Mouse (Mus musculus) heart, adult 11 months (tissue): ENCODE results near the gene Gtf2ird1.
"Not testable (repeated sequence)": the region's sequence is repeated elsewhere in the genome, so short reads cannot be mapped to it uniquely, and the experiment has no call there.

ENCODE experiments used
- DNase-seq: peaks from one replicate; pipeline ENCODE4 v3.0.0; 2022

The Gtf2ird1 gene

DNA sequence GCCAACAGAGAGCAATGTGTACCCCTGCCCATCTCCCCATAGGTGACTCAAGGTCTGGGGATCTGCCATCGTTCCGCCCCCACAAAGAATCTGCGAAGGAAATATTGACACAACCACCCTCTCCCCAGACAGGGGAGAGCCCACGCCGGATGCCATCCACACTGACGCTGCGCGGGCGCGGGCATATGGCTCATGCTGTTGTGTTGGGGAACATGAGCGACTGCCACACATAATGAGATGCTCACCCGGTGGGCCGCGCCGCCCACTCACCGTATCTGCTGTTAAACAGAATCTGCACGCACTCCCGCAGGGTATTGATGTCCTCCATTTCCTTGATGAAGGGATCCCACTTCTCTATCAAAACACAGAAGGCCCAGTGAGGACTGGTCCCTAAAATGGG lies 54.7 kb downstream of the Gtf2ird1 start:
- no peak for DNase-seq

DNA sequence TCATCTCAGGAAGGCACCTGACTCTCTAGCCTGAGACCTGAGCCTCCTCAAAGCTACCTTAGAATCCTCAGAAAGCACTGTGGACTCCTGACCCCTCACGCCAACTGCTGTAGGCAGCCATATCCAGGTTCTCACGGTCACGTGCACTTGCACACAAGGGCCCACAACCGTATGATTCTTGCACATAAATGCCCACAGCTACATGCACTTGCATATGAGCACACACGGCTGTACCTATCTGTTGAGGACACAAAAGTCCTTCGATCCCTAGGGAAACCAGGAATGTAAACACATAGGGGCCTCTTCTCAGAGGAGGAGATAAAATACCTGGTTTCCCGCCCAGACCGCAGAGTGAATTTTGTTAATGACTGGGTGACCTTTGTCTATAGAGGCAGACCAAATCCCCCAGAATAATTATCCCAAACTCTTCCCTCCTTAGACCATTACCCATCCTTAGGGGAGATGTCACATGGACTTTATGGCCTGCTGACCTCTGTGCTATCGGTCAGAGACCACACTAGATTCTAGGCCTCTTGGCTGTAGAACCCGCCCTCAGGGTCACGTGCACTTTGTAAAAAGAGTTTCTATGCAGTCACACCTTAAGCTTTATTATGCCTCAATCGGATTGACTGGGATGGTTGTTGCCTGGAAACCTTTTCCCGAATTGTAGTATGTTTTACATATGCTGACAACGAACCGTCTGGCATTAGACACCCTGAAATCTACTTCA lies 58.9 kb downstream of the Gtf2ird1 start:
- no peak for DNase-seq

DNA sequence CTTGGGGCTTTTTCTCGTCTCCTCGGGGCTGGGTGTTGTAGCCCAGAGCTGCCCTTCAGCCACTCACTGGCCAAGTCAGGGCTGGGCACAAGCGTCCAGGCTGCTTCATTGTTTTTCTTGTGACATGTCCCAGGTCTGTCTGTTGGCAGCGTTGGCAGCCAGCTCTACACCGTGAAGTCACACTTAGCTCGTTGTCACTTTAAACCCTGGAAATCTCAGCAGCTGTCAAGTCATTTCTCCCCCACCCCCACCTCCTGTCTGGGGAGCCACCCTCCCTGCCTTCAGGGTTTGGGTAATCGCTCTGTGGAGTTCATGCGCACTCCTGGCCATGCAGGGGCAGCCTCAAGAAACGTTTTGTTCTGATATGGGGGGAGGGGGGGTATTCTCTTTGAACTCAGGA lies 60.0 kb downstream of the Gtf2ird1 start:
- peak; percentile 93 for DNase-seq

GRCm38 (mm10) chr5:134394624-134395023 lies 61.9 kb downstream of the Gtf2ird1 start:
- peak; percentile 96 for DNase-seq

- peak; percentile 94 for DNase-seq
These were observed 62.9 kb downstream of the Gtf2ird1 start for GRCm38 (mm10) chr5:134393624-134394023.

GRCm38 (mm10) chr5:134385106-134385505 lies 71.4 kb downstream of the Gtf2ird1 start:
- peak; percentile 93 for DNase-seq

DNA sequence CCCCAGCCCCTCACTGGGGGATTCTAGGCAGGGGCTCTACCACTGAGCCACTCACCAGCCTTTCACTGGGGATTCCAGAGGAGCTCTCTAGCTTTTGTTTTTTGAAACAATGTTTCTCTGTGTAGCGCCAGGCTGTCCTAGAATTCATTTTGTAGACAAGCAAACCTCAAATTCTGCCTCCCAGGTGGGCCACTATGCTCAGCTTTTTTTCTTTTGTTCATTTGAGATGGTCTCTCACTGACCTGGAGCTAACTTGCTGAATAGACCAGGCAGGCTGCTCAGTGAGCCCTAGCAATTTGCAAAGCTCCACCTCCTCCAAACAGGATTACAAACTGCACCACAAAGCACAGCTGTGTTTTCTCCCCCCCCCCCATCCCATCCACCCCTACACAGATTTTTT lies 81.3 kb downstream of the Gtf2ird1 start:
- no peak for DNase-seq

DNA sequence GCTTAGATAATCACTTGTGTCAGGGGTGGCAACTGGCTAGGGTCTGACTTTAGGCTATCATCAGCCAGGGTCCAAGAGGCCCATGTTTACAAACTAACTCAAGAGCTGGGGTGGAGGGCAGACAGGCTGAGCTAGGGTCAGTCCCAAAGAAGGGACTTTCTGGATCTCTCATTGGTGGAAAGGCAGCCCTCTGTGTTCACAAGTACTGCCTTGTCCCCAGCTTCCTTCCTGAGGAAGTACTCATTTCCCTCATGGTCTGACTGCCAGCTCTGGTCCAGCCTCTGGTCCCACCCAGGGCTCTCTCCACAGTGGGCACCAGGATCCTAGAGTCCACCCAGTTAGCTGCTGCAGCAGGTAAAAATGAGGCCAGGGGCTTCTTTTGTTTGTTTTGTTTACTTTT lies 82.0 kb downstream of the Gtf2ird1 start:
- peak; percentile 99 for DNase-seq

GRCm38 (mm10) chr5:134373912-134374488 lies 82.5 kb downstream of the Gtf2ird1 start:
- peak; percentile 97 for DNase-seq

DNA sequence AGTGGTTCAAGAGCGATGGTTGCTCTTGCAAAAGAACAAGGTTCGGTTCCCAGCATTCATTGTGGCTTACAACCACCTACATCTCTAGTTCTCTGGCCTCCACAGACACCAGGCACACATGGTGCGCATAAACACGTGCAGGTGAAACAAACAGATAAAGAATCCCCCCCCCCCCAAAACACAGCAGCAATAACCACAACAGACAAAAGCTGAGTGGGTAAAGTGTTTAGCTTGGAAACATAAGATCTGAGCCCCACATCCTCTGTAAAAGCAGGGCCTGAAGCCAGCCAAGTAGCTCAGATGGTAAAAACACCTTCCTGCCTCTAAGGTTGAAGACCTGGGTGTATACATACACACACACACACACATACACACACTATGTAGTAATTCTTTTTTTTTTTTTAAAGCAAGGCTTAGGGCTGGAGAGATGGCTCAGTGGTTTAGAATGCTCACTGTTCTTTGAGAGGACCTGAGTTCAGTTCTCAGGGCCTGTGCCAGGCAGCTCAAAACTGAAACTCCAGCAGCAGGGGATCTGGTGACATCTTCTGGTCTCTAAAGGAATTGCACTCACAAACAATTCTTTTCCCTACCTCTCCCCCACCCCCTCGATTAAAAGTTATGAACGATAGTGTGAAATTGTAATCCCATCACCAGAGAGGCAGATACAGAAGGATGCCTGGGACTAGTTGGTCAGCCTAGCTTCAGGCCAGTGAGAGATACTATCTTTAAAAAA lies 83.4 kb downstream of the Gtf2ird1 start:
- no peak for DNase-seq

- no peak for DNase-seq
These were observed 84.8 kb downstream of the Gtf2ird1 start for GRCm38 (mm10) chr5:134371511-134372289.

DNA sequence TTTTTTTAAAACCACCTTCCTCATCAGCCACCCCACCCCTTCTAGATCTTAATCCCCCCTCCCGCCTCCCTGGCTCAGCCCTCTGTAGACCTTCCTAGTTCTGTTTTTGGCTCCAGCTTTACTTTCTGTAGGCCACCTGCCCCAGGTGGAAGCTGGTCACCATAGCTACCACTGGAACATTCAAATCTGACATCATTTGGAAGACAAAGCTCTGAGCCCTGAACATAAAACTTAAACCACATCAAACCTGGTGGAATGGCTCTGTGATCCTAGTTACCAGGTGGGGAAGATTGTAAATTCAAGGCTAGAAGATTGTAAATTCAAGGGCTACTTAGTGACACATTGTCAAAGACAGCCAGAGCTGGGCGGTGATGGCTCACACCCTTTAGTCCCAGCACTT lies 85.7 kb downstream of the Gtf2ird1 start:
- no peak for DNase-seq

DNA sequence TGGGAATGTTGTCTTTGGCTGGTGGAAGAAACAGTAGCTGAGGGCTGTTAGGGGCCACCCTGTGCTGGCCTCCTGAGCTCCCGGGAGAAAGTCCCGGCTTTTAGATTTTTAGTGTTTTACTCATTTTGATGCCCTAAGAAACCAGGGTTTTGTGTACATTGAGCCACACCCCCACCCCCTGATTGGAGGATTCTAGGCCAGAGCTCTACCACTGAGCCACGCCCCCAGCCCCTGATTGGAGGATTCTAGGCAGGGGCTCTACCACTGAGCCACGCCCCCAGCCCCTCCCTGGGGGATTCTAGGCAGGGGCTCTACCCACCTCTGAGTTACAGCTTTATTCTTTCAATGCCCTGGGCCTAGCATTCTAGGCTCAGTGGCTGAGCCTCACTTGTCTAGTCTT lies 97.4 kb downstream of the Gtf2ird1 start:
- DNase-seq, result no peak

- DNase-seq, result not testable (repeated sequence)
These were observed 101.1 kb downstream of the Gtf2ird1 start for GRCm38 (mm10) chr5:134355372-134355771.

DNA sequence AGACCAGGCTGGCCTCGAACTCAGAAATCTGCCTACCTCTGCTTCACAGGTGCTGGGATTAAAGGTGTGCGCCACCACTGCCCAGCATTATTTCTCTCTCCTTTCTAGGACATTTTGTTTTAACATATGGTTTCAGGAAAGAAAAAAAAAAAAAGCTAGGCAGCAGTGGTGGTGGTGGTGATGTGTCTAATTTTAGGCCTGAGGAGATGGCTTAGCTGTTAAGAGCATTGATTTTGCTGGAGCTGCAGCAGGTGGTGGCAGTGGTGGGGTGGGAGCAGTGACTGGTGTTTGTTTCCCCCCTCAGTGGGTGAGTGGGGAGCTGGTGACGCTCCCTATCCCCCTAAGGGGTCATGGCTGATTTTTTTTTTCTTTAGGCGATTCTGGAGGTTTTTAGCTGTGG lies 103.4 kb downstream of the Gtf2ird1 start:
- DNase-seq, result no peak

DNA sequence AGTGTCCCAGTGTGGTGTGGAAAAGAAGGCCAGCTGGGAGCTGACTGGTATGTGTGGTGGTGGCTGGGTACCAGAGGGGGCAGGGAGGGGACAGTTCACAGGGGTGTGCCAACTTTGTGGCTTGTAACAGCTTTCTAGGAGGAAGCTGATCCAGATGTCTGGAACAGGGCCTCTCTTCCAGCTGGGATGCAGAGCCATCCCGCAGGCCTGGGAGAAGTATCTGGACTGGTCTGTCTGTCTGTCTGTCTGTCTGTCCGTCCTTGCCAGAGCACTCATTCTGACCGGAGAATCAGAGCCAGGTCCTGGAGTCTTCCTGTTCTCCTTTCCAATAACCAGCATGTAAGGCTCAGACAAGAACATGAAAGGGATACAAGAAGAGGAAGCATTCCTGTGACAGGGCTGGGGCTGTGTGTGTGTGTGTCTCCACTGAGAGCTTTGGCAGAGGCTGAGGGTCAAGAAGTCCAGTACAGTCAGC lies 104.0 kb downstream of the Gtf2ird1 start:
- peak; percentile 96 for DNase-seq

- peak; percentile 96 for DNase-seq
These were observed 105.9 kb downstream of the Gtf2ird1 start for GRCm38 (mm10) chr5:134350660-134351059.

- no peak for DNase-seq
These were observed 109.5 kb downstream of the Gtf2ird1 start for GRCm38 (mm10) chr5:134347066-134347465.

GRCm38 (mm10) chr5:134345449-134345848 lies 111.1 kb downstream of the Gtf2ird1 start:
- DNase-seq, result no peak

DNA sequence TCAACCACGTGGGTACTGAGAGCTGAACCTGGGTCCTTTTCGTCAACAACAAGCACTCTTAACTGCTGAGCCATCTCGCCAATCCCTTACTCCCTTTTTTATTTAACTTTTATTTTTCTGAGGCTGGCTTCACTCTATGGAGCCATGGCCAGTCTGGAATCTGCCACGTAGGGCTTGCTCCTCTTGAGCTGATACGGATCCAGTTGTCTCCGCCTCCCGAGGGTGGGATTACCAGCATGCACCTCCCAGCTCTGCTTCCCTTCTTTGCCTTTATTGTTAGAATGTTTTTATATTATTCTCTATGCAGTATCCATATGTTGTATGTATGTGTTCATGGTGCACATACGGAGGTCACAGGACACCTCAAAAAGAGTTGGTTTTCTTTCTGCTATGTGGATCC lies 112.4 kb downstream of the Gtf2ird1 start:
- DNase-seq, result no peak

DNA sequence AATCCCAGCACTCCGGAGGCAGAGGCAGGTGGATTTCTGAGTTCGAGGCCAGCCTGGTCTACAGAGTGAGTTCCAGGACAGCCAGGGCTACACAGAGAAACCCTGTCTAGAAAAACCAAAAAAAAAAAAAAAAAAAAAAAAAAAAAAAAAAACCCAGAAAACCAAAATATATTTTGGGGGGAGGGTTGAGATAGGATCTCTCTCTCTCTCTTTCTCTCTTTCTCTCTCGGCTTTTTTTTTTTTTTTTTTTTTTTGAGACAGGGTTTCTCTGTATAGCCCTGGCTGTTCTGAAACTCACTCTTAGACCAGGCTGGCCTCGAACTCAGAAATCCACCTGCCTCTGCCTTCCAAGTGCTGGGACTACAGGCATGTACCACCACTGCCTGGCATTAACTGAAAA lies 113.0 kb downstream of the Gtf2ird1 start:
- not testable (repeated sequence) for DNase-seq

DNA sequence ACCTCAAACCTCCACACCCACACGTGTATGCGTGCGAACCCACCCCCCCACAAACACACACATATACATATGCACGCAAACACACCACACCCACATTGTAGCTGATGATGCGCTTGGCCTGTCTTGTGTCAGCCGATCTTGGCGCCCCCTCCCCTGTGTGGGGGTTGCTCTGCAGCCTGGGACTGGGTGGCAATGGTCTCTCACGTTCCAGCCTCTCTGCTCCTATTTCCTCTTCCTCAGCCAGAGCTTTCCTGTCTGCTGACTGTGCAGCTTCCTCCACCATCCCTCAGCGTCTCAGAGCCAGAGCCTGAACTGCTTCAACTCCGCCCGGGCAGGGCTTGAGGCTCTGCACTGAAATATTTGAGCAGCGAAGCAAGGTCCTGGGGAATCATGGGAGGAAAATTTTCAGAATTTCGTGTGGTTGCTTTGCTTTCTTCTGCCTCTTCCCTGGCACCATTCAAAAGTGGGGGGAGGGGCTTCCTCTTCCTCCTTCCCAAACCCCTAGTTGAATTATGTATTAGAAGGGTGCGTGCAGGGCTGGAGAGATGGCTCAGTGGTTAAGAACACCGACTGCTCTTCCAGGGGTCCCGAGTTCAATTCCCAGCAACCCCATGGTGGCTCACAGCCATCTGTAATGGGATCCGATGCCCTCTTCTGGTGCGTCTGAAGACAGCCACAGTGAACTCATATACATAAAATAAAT lies 113.9 kb downstream of the Gtf2ird1 start:
- DNase-seq, result peak; percentile 95
